Mouse (Mus musculus): ENCODE measurements at regions not wholly inside any gene's neighbourhood (a gene's known extent, or its start where the extent isn't known, plus 50 kb on each side); places are given as distances from the start of the nearest gene placed in this dataset.
A peak's percentile ranks its signal among the peaks of the same experiment; 100 is the strongest.

- DNase-seq (ENCODE audit: low spot score) = no peak
These were observed 143.3 kb upstream of the Fndc3a start for GRCm38 (mm10) chr14:72853104-72853503.

- no peak for DNase-seq (ENCODE audit: low spot score)
These were observed 141.1 kb upstream of the Fndc3a start for GRCm38 (mm10) chr14:72850884-72851283.

GRCm38 (mm10) chr14:72848271-72848955 lies 138.6 kb upstream of the Fndc3a start:
- DNase-seq (ENCODE audit: low spot score) = no peak

- no peak for DNase-seq (ENCODE audit: low spot score)
These were observed 137.7 kb upstream of the Fndc3a start for GRCm38 (mm10) chr14:72847466-72847865.

DNA sequence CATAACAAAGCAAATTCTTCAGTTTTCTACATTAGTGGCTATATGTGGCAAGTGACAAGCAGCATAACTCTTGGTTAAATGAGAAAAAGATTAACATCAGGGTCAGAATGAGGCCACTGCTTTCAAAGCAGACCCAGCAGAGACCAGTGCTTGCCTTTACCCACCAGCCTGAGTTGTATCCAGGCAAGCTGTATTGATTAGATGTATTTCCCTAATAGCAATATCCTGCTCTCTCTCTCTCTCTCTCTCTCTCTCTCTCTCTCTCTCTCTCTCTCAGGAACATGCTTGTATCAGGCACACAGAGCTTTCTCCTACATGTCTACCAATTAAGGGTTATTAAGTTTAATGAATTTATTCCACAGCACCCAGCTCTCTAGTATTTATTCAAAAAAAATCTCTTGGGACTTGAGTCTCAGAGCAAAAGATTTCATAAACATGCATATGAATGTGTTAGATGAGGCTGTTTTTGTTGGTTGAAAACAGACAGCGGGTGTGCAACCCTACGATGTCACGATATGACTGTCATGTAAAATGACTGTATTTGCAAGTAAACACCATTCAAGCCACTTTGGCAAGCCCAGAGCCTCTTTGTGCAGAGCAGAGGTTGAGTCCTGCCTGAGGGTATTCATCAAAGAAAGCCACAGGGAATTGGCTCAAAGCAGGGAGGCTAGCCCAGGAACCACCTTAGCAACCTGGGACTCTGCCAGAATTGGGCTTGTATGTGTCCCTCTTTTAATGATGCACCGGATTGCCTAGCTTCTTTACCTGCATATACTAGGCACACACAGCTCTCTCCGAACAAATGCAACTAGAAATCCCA lies 136.0 kb upstream of the Fndc3a start:
- DNase-seq (ENCODE audit: low spot score) = no peak

DNA sequence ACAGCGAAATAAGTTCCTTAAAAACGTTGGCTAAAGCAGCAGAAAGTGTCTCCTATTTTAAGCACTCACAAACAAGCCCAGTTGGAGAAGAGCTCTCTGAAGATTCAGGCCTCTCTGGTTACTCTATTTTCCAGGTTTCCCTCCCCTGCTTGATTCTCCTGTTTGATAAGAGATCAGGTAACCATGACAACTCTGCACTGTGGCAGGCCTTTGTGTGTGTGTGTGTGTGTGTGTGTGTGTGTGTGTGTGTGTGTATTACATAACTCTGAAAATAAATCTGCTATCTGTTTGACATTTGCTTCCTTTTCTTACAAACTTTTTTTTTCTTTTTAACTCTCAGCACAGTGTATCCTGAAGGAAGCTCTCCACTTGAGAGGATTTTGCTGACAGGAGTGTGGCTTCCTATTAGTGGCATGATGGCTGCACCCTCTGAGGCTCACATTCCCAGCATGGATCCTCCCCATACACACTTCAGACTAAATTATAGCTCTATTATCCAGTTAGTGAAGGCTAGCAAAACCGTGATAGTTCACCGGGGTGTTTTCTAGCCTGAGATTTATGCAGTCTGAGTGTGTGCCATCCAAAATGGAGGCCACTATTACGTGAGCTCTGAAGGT lies 135.1 kb upstream of the Fndc3a start:
- DNase-seq (ENCODE audit: low spot score) = peak; percentile 51

DNA sequence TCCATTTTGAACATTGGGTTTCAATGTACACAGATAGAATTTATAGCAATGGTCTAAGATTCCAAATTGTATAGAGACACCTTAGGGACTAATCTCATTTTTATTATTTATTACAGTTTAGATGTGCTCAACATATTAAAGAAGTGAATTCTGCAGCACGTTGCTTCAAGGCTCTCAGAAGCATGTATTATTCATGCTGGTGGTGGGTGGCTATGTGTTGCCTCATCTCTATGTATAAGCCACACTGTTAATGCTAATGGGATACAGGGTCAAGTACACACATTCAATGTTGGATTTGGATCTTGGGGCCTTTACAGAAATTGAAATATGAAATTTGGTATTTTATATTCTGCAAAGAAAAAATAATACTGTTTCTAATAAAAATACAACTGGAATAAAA lies 131.9 kb upstream of the Fndc3a start:
- DNase-seq (ENCODE audit: low spot score) = no peak

GRCm38 (mm10) chr14:72835158-72835557 lies 125.4 kb upstream of the Fndc3a start:
- no peak for DNase-seq (ENCODE audit: low spot score)

DNA sequence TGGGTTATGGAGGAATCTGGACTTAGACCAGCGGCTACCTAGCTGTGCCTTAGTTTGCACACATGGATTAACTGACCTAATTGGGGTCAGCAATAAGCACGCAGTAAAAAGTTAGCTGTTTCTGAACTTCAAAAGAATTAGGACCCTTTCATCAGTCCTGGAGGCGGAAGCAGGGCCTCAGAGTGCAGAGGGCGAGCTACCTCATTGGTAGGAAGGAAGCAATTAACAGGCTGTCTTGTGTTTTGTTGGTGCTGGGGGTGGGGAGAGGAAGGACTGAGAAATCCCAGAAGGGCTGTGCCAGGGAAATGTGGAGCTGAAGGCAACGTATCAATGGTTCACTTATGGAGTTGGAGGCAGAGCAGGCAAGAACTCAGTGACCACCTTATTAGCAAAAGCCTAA lies 119.5 kb upstream of the Fndc3a start:
- peak; percentile 59 for DNase-seq (ENCODE audit: low spot score)

DNA sequence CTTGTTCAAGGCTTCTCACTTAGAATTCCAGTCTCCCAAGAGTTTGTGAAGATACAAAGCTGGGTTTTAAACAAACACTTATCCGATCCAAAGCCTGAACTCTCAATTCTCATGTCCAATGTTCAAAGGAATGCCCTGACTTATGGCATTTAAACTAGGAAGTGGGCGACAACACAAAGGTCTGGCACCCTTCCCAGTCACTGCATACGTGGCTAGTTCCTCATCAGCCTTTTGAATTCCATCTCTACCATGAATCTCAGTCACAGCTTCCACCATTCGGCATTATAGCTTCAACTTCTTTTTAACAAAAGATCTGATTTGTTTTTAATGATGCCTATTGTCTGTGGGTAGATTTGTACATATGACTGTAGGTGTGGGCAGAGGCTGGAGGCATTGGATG lies 115.7 kb upstream of the Fndc3a start:
- no peak for DNase-seq (ENCODE audit: low spot score)

DNA sequence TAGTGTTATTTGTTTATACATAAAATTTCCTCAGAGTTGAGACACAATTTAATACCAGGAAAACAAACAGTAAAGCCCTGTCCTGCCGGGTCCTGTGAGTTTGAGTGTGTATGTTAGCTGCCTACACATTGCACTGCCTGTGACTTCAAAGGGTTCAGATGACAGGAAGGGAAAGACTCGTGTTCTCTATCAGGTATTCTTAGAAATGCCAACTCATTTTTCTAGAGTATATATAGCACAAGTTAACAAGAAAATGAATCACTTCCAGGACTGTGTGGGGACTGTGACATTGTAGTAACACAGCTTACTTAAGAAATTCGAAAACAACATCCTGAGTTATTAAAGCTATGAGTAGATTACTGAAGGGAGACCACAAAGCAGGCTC lies 112.4 kb upstream of the Fndc3a start:
- DNase-seq (ENCODE audit: low spot score) = no peak

DNA sequence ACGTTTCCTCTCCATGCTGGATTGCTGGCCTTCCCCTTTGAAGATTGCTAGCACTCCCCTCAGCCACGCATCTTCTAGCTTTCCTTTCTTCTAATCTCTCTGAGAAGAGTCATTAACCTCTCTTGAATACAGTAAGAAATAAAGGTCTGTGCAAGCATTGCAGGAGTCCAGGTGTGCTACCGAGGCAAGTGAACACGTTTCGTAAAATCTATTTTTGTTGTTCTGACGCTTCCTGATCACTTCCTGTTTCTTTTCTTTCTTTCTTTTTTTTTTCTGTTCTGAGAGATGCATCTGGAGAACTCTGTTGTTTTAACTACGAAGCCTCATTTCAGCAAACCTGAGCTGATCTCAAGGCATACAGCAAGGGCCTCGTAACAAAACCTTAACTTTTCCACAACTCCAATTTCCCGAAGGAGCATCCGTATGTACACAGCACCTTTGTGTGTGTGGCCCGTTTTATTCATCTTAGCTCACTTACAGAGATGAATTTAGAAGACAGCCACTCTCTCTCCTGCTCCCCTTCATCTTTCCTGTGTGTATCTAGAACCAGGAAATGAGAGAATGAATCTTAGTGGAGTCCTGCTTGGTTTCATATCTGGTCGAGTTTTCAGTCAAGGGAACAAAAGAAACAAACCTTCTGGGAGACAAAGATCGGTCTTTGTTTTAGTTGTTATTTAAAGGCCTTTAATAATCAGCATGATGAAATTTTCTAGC lies 111.9 kb upstream of the Fndc3a start:
- no peak for DNase-seq (ENCODE audit: low spot score)

- no peak for DNase-seq (ENCODE audit: low spot score)
These were observed 109.2 kb upstream of the Fndc3a start for GRCm38 (mm10) chr14:72819037-72819436.

DNA sequence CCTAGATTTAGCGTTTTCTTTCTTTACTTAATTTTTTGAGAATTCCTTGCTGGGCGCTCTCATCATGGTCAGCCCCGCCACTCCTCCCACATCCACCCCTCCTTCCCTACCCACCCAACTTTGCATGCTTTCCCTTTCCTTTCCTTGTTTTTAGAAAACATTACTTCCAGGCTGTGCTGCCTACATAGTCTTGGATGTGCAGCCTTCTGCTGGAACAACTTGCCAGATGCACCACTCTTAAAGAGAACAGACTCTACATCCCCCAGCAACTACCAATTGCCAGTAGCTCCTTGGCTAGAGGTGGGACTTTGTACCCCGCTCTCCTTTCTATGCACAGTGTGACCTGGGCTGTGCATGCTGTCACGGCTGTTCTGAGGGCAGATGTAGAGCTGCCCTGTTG lies 108.0 kb upstream of the Fndc3a start:
- no peak for DNase-seq (ENCODE audit: low spot score)

GRCm38 (mm10) chr14:72816847-72817246 lies 107.0 kb upstream of the Fndc3a start:
- DNase-seq (ENCODE audit: low spot score) = peak; percentile 73

DNA sequence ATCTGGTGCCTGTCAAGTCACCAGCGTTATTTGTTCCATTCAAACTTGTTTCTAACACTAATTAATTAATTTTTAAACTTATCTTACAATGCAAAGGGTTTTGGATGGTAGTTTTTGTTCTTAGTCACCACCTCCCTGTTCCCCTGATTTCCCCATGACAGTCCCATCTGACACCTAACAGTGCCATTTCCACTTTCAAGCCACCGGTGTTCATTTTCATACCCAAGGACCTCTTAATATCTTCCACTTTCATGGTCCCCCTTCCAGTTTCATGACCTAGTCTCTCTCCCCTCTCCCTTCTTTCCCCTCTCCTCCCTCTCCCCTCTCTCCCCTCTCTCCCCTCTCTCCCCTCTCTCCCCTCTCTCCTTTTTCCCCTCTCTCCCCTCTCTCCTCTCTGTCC lies 99.3 kb upstream of the Fndc3a start:
- DNase-seq (ENCODE audit: low spot score) = no peak

- DNase-seq (ENCODE audit: low spot score) = no peak
These were observed 98.1 kb upstream of the Fndc3a start for GRCm38 (mm10) chr14:72807947-72808346.

- no peak for DNase-seq (ENCODE audit: low spot score)
These were observed 97.5 kb upstream of the Fndc3a start for GRCm38 (mm10) chr14:72807286-72807685.

- no peak for DNase-seq (ENCODE audit: low spot score)
These were observed 96.8 kb upstream of the Fndc3a start for GRCm38 (mm10) chr14:72806598-72806997.

- DNase-seq (ENCODE audit: low spot score) = no peak
These were observed 93.8 kb upstream of the Fndc3a start for GRCm38 (mm10) chr14:72803579-72803978.

DNA sequence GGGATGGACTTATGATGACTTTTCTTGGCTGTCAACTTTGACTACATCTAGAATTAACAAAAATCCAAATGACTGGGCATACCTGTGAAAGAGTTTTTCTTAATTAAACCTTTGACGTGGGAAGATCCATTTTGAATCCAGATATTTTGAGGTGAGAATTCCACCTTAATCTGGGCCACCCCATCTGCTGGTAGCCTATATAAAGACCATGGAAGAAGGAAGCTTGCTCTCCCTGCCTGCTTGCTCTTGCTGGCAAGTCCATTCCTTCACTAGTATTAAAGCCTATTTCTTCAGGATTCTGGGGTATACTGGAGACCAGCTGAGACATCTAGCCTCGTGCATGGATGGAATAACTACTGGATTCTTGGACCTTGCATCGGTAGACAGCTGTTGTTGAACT lies 80.9 kb upstream of the Fndc3a start:
- DNase-seq (ENCODE audit: low spot score) = no peak

DNA sequence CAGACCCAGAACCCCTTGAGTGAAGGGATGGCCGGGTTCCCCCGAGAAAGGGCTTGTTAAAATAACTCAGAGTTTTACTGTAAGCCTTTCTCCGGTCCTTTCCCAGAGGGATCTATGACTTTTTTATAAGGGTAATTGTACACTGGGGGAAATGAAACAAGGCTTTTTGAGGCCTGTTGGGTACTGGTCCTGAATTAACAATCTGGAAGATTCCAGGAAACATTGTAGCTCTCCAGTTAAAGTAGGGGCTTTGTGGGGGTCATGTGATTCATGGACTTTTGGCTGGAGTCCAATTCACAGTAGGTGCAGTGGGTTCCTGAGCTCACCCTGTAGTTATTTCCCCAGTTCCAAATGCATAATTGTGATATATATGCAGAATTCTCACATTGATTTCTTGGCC lies 77.1 kb upstream of the Fndc3a start:
- no peak for DNase-seq (ENCODE audit: low spot score)

- no peak for DNase-seq (ENCODE audit: low spot score)
These were observed 73.4 kb upstream of the Fndc3a start for GRCm38 (mm10) chr14:72783248-72783647.
